Mouse (Mus musculus) Patski (cell line): ENCODE results near the gene Sema6c. TPM values are rescaled to one million over a fixed set of nuclear protein-coding genes. Genes with fewer than 3 reads are reported as not detected.
A peak's percentile ranks its signal among the peaks of the same experiment; 100 is the strongest.

Experiments
- ATAC-seq: fragments of 100-300 bp; one replicate; pipeline ENCODE4 v1.8.0; 2021
- CTCF ChIA-PET: fragments of 350-600 bp; sonication (Branson Sonifier 250); formaldehyde crosslinking; loops from one replicate; lab custom pipeline; 2022; ENCODE audit warnings: inconsistent platforms; lab: Charles Lee
- POLR2A ChIA-PET: fragments of 350-600 bp; sonication (Branson Sonifier 250); formaldehyde crosslinking; loops from one replicate; lab custom pipeline; 2022; ENCODE audit warnings: antibody characterized with exemption, inconsistent platforms; lab: Charles Lee
- DNase-seq: peaks from one replicate; pipeline ENCODE4 v3.0.0-alpha.2; 2011; ENCODE audit warnings: low read depth, low spot score
- H3K27me3 ChIP-seq: fragments of 371-371 bp; one replicate; pipeline ENCODE4 v1.5.1; 2021
- CTCF ChIP-seq: fragments of 100-300 bp; IDR thresholded peaks from one replicate; pipeline ENCODE4 v1.5.1; 2021
- in situ Hi-C: fragments of 300-500 bp; cut with MboI; formaldehyde crosslinking; loops from 3 replicates; pipeline ENCODE4 v1.11.1; 2018; ENCODE audit warnings: low pct_unique_long_range_greater_than_20kb, mixed read lengths
- polyA plus RNA-seq: library from polyadenylated mRNA; unstranded; gene quantifications from one replicate; pipeline ENCODE4 v1.2.3, GENCODE M21; 2021

The Sema6c gene
- polyA plus RNA-seq, 1 experiment from 2014 or later, result 17.0 TPM

GRCm38 (mm10) chr3:95177583-95177982, 17.3 kb downstream of the Sema6c start:
- no peaks in the 10 kb centered on the region for H3K27me3 ChIP-seq
- ATAC-seq, result no peak
- CTCF ChIA-PET, result interaction anchor here (1.2 to 1.4 kb wide), 2 partner anchors 13 to 24 kb away, joined by 3 to 4 read pairs; no protein-coding TSS in a partner anchor
- POLR2A ChIA-PET, result interaction anchor here (0.5 to 0.8 kb wide), 2 partner anchors 10 to 13 kb away, joined by 3 to 4 read pairs; no protein-coding TSS in a partner anchor
- no peak for DNase-seq
- TF ChIP-seq CTCF, result no peak
- in situ Hi-C loops, result no loop called here

GRCm38 (mm10) chr3:95178948-95179347, 18.7 kb downstream of the Sema6c start:
- ATAC-seq (no peak), DNase-seq (no peak)
- in situ Hi-C loops, result no loop called here
- no peaks in the 10 kb centered on the region for H3K27me3 ChIP-seq
- POLR2A ChIA-PET, result interaction anchor here (1.1 kb wide), 1 partner anchor 9 kb away, joined by 4 read pairs; no protein-coding TSS in a partner anchor
- no peak for TF ChIP-seq CTCF
- CTCF ChIA-PET, result interaction anchor here (1.4 to 1.9 kb wide), 2 partner anchors 31 to 36 kb away, joined by 4 to 8 read pairs; no protein-coding TSS in a partner anchor

- CTCF ChIA-PET, result interaction anchor here (0.8 to 1.9 kb wide), 6 partner anchors 9 to 37 kb away, joined by 3 to 8 read pairs (median 4); no protein-coding TSS in a partner anchor
- no peaks in the 10 kb centered on the region for H3K27me3 ChIP-seq
- DNase-seq, result no peak
- POLR2A ChIA-PET, result interaction anchor here (1.3 to 1.8 kb wide), 2 partner anchors 10 to 31 kb away, joined by 4 to 6 read pairs; no protein-coding TSS in a partner anchor
- in situ Hi-C loops, result no loop called here
- ATAC-seq, result no peak
- TF ChIP-seq CTCF, result no peak
Observed at GRCm38 (mm10) chr3:95179890-95180289, 19.6 kb downstream of the Sema6c start.

- ATAC-seq (no peak), DNase-seq (no peak)
- CTCF ChIA-PET, result interaction anchor here (1.1 to 2.0 kb wide), 3 partner anchors 10 to 23 kb away, joined by 3 to 8 read pairs (median 5); no protein-coding TSS in a partner anchor
- no peaks in the 10 kb centered on the region for H3K27me3 ChIP-seq
- no peak for TF ChIP-seq CTCF
- in situ Hi-C loops, result no loop called here
- POLR2A ChIA-PET, result interaction anchor here (0.5 to 2.0 kb wide), 2 partner anchors 9 to 13 kb away, joined by 3 to 5 read pairs; no protein-coding TSS in a partner anchor
Observed at GRCm38 (mm10) chr3:95181841-95182240, 21.6 kb downstream of the Sema6c start.

- H3K27me3 ChIP-seq, result no peaks in the 10 kb centered on the region
- in situ Hi-C loops, result no loop called here
- ChIA-PET CTCF (interaction anchor here (1.0 to 1.1 kb wide), 2 partner anchors 9 to 42 kb away, joined by 3 to 4 read pairs; no protein-coding TSS in a partner anchor), POLR2A (no interaction called here)
- DNase-seq (no peak), ATAC-seq (no peak)
- TF ChIP-seq CTCF, result no peak
Observed at GRCm38 (mm10) chr3:95184796-95185577, 24.7 kb downstream of the Sema6c start.

- in situ Hi-C loops, result no loop called here
- ChIA-PET CTCF (interaction anchor here (1.0 to 1.5 kb wide), 2 partner anchors 16 to 20 kb away, joined by 3 to 4 read pairs; no protein-coding TSS in a partner anchor), POLR2A (no interaction called here)
- no peaks in the 10 kb centered on the region for H3K27me3 ChIP-seq
- no peak for TF ChIP-seq CTCF
- ATAC-seq, result no peak
- no peak for DNase-seq
Observed at GRCm38 (mm10) chr3:95186100-95186499, 25.8 kb downstream of the Sema6c start.

- no peaks in the 10 kb centered on the region for H3K27me3 ChIP-seq
- CTCF ChIA-PET, result interaction anchor here (1.5 kb wide), 1 partner anchor 21 kb away, joined by 4 read pairs; no protein-coding TSS in a partner anchor
- POLR2A ChIA-PET, result no interaction called here
- TF ChIP-seq CTCF, result no peak
- DNase-seq, result no peak
- ATAC-seq, result no peak
- in situ Hi-C loops, result no loop called here
Observed at GRCm38 (mm10) chr3:95186888-95187287, 26.6 kb downstream of the Sema6c start.

- H3K27me3 ChIP-seq, result no peaks in the 10 kb centered on the region
- peak; percentile 93 for ATAC-seq
- peak; percentile 99 for DNase-seq
- TF ChIP-seq CTCF, result no peak
- in situ Hi-C loops, result no loop called here
- POLR2A ChIA-PET, result interaction anchor here (0.7 to 1.7 kb wide), 2 partner anchors 13 to 156 kb away, joined by 3 to 5 read pairs; no protein-coding TSS in a partner anchor
- CTCF ChIA-PET, result interaction anchor here (1.2 to 1.9 kb wide), 3 partner anchors 9 to 52 kb away, joined by 3 to 5 read pairs (median 5); partner anchors contain the start of gene Gabpb2
Observed at GRCm38 (mm10) chr3:95194721-95195135, 34.5 kb downstream of the Sema6c start.

- ATAC-seq (no peak), DNase-seq (no peak)
- in situ Hi-C loops, result no loop called here
- CTCF ChIA-PET, result interaction anchor here (1.0 to 2.8 kb wide), 4 partner anchors 12 to 26 kb away, joined by 3 to 12 read pairs (median 4); partner anchors contain the start of gene Gabpb2
- TF ChIP-seq CTCF, result no peak
- no peaks in the 10 kb centered on the region for H3K27me3 ChIP-seq
- POLR2A ChIA-PET, result interaction anchor here (0.8 to 1.7 kb wide), 3 partner anchors 14 to 25 kb away, joined by 3 to 6 read pairs (median 5); partner anchors contain the start of gene Gabpb2
Observed at GRCm38 (mm10) chr3:95195772-95196171, 35.5 kb downstream of the Sema6c start.

GRCm38 (mm10) chr3:95199101-95199500, 38.8 kb downstream of the Sema6c start:
- ChIA-PET POLR2A (interaction anchor here (0.5 kb wide), 1 partner anchor 158 kb away, joined by 3 read pairs; no protein-coding TSS in a partner anchor), CTCF (interaction anchor here (1.3 to 5.2 kb wide), 5 partner anchors 12 to 98 kb away, joined by 3 to 51 read pairs (median 8); partner anchors contain the start of gene Gabpb2)
- no peaks in the 10 kb centered on the region for H3K27me3 ChIP-seq
- in situ Hi-C loops, result no loop called here
- no peak for TF ChIP-seq CTCF
- DNase-seq, result no peak
- ATAC-seq, result no peak
